Mouse (Mus musculus) C2C12 (cell line): ENCODE measurements around the gene Emc8.

Experiments used
- CTCF ChIP-seq: IDR thresholded peaks from one replicate; pipeline ENCODE4 v1.5.1; 2011; ENCODE audit not compliant: control insufficient read depth, insufficient read depth, insufficient read length
- FOSL1 ChIP-seq: IDR thresholded peaks from one replicate; pipeline ENCODE4 v1.8.0; 2011; ENCODE audit warnings: mild to moderate bottlenecking, low read length; ENCODE audit not compliant: poor library complexity, insufficient read depth, severe bottlenecking
- MYOG ChIP-seq: IDR thresholded peaks from one replicate; pipeline ENCODE4 v1.6.1; 2011; ENCODE audit not compliant: control insufficient read depth, insufficient read length; ENCODE audit errors: extremely low read depth

GRCm38 (mm10) chr8:120697979-120698272 lies 29.6 kb upstream of the Emc8 start:
- TF ChIP-seq MYOG (no peak), CTCF (no peak), FOSL1 (no peak)
